Mouse (Mus musculus) embryonic facial prominence, embryonic 13.5 days (tissue): ENCODE measurements around the gene Ccdc85c. TPM values are rescaled to one million over a fixed set of nuclear protein-coding genes. Genes with fewer than 3 reads are reported as not detected.

Source experiments
- ATAC-seq: fragments of 200-750 bp; cut with Nextera tagmentation; 2 replicates; pipeline ENCODE4 v1.8.0; 2017; ENCODE audit warnings: low read depth; ENCODE audit not compliant: insufficient number of reproducible peaks, insufficient read depth, low FRiP score, low TSS enrichment
- H3K27ac ChIP-seq: fragments of 300-500 bp; sonication (generic); 2 replicates; pipeline ENCODE4 v1.5.1; 2015; ENCODE audit warnings: moderate library complexity, mild to moderate bottlenecking, inconsistent platforms
- H3K27me3 ChIP-seq: fragments of 300-500 bp; sonication (generic); 2 replicates; pipeline ENCODE4 v1.6.1; 2015; ENCODE audit warnings: mild to moderate bottlenecking, inconsistent platforms
- H3K36me3 ChIP-seq: fragments of 300-500 bp; sonication (generic); 2 replicates; pipeline ENCODE4 v1.6.1; 2015; ENCODE audit warnings: mild to moderate bottlenecking, inconsistent platforms
- H3K4me1 ChIP-seq: fragments of 300-500 bp; sonication (generic); 2 replicates; pipeline ENCODE4 v1.6.1; 2015; ENCODE audit warnings: inconsistent platforms
- H3K4me2 ChIP-seq: fragments of 300-500 bp; sonication (generic); 2 replicates; pipeline ENCODE4 v1.6.1; 2015; ENCODE audit warnings: moderate library complexity, mild to moderate bottlenecking, inconsistent platforms
- H3K4me3 ChIP-seq: fragments of 300-500 bp; sonication (generic); 2 replicates; pipeline ENCODE4 v1.5.1; 2015; ENCODE audit warnings: mild to moderate bottlenecking, inconsistent platforms
- H3K9ac ChIP-seq: fragments of 300-500 bp; sonication (generic); 2 replicates; pipeline ENCODE4 v1.6.1; 2015; ENCODE audit warnings: mild to moderate bottlenecking, inconsistent platforms
- H3K9me3 ChIP-seq: fragments of 300-500 bp; sonication (generic); 2 replicates; pipeline ENCODE4 v1.6.1; 2016; ENCODE audit warnings: inconsistent platforms
- WGBS: fragments of 180-500 bp; shearing (Covaris S2); methylation state at CpG from one replicate; pipeline ENCODE4 v1.1.7; 2015; ENCODE audit warnings: mixed read lengths; 5-methylcytosine and 5-hydroxymethylcytosine counted together
- polyA plus RNA-seq: library from polyadenylated mRNA; unstranded; fragments of >200 nt; fragmentation: Nextera tagmentation; extraction: Ambion mirVana; gene quantifications from 2 replicates; pipeline ENCODE4 v1.2.1, GENCODE M21; 2015

The Ccdc85c gene
- polyA plus RNA-seq, 1 experiment from 2014 or later = 6.3 TPM

- no peak for ATAC-seq
- H3K27me3 ChIP-seq = no peaks in the 10 kb centered on the region
- H3K36me3 ChIP-seq = no peaks in the 10 kb centered on the region
- no peak overlapping the region for H3K4me2 ChIP-seq
- no peak overlapping the region for H3K4me3 ChIP-seq
- H3K9me3 ChIP-seq = no peaks in the 10 kb centered on the region
- peaks cover 59% of the 10 kb centered on the region for H3K4me1 ChIP-seq
- H3K27ac ChIP-seq = no peak overlapping the region
- H3K9ac ChIP-seq = no peak overlapping the region
- WGBS = 80% methylated on average over 12 of the region's 12 CpGs
These were observed 14.3 kb downstream of the Ccdc85c start for GRCm38 (mm10) chr12:108260950-108261349.

GRCm38 (mm10) chr12:108259322-108260049 lies 15.7 kb downstream of the Ccdc85c start:
- H3K27ac ChIP-seq = no peak overlapping the region; the same call in 1 of the 2 replicates
- H3K27me3 ChIP-seq = no peaks in the 10 kb centered on the region
- no peak overlapping the region for H3K4me3 ChIP-seq
- H3K9ac ChIP-seq = no peak overlapping the region
- no peaks in the 10 kb centered on the region for H3K9me3 ChIP-seq
- ATAC-seq = no peak
- 87% methylated on average over 24 of the region's 24 CpGs for WGBS
- H3K4me2 ChIP-seq = no peak overlapping the region
- H3K4me1 ChIP-seq = peaks cover 52% of the 10 kb centered on the region
- no peaks in the 10 kb centered on the region for H3K36me3 ChIP-seq

GRCm38 (mm10) chr12:108256734-108257133 lies 18.5 kb downstream of the Ccdc85c start:
- Histone ChIP-seq H3K27me3 (no peaks in the 10 kb centered on the region), H3K4me2 (no peak overlapping the region), H3K4me1 (peaks cover 61% of the 10 kb centered on the region), H3K9ac (no peak overlapping the region), H3K4me3 (no peak overlapping the region), H3K9me3 (no peaks in the 10 kb centered on the region), H3K36me3 (no peaks in the 10 kb centered on the region), H3K27ac (no peak overlapping the region)
- ATAC-seq = no peak
- WGBS = 62% methylated on average over 10 of the region's 10 CpGs

- no peak for ATAC-seq
- H3K27ac ChIP-seq = no peak overlapping the region; the same call in 1 of the 2 replicates
- peaks cover 53% of the 10 kb centered on the region for H3K4me1 ChIP-seq
- H3K4me2 ChIP-seq = no peak overlapping the region
- no peaks in the 10 kb centered on the region for H3K36me3 ChIP-seq
- no peaks in the 10 kb centered on the region for H3K9me3 ChIP-seq
- no peaks in the 10 kb centered on the region for H3K27me3 ChIP-seq
- no peak overlapping the region for H3K4me3 ChIP-seq
- 41% methylated on average over 5 of the region's 5 CpGs for WGBS
- H3K9ac ChIP-seq = no peak overlapping the region
These were observed 19.3 kb downstream of the Ccdc85c start for GRCm38 (mm10) chr12:108255960-108256359.

- Histone ChIP-seq H3K4me3 (no peak overlapping the region), H3K4me2 (no peak overlapping the region), H3K9me3 (no peaks in the 10 kb centered on the region), H3K27me3 (no peaks in the 10 kb centered on the region), H3K9ac (no peak overlapping the region), H3K27ac (no peak overlapping the region), H3K4me1 (peaks cover 53% of the 10 kb centered on the region), H3K36me3 (no peaks in the 10 kb centered on the region)
- no peak for ATAC-seq
- 14% methylated on average over 8 of the region's 8 CpGs for WGBS
These were observed 19.7 kb downstream of the Ccdc85c start for GRCm38 (mm10) chr12:108255511-108255919.

GRCm38 (mm10) chr12:108253042-108253441 lies 22.2 kb downstream of the Ccdc85c start:
- Histone ChIP-seq H3K9me3 (no peaks in the 10 kb centered on the region), H3K36me3 (no peaks in the 10 kb centered on the region), H3K4me1 (peaks cover 60% of the 10 kb centered on the region), H3K27me3 (no peaks in the 10 kb centered on the region), H3K9ac (no peak overlapping the region), H3K4me3 (no peak overlapping the region), H3K27ac (no peak overlapping the region), H3K4me2 (no peak overlapping the region)
- no peak for ATAC-seq
- WGBS = 71% methylated on average over 12 of the region's 12 CpGs

- Histone ChIP-seq H3K4me1 (peaks cover 58% of the 10 kb centered on the region), H3K27ac (no peak overlapping the region), H3K4me3 (no peak overlapping the region), H3K27me3 (no peaks in the 10 kb centered on the region), H3K9me3 (no peaks in the 10 kb centered on the region), H3K4me2 (no peak overlapping the region), H3K36me3 (no peaks in the 10 kb centered on the region), H3K9ac (no peak overlapping the region)
- WGBS = 78% methylated on average over 15 of the region's 15 CpGs
- ATAC-seq = no peak
These were observed 23.2 kb downstream of the Ccdc85c start for GRCm38 (mm10) chr12:108251825-108252542.

- H3K27ac ChIP-seq = no peak overlapping the region
- H3K4me1 ChIP-seq = peaks cover 55% of the 10 kb centered on the region
- H3K4me2 ChIP-seq = no peak overlapping the region
- no peak overlapping the region for H3K9ac ChIP-seq
- H3K27me3 ChIP-seq = peaks cover 2% of the 10 kb centered on the region; the same call in 1 of the 2 replicates
- H3K36me3 ChIP-seq = no peaks in the 10 kb centered on the region
- ATAC-seq = no peak
- 83% methylated on average over 31 of the region's 31 CpGs for WGBS
- H3K9me3 ChIP-seq = no peaks in the 10 kb centered on the region
- H3K4me3 ChIP-seq = no peak overlapping the region
These were observed 24.0 kb downstream of the Ccdc85c start for GRCm38 (mm10) chr12:108251034-108251792.

GRCm38 (mm10) chr12:108249522-108249921 lies 25.7 kb downstream of the Ccdc85c start:
- ATAC-seq = no peak
- H3K9me3 ChIP-seq = no peaks in the 10 kb centered on the region
- no peak overlapping the region for H3K4me3 ChIP-seq
- 59% methylated on average over 10 of the region's 10 CpGs for WGBS
- H3K9ac ChIP-seq = no peak overlapping the region
- peaks cover 63% of the 10 kb centered on the region for H3K4me1 ChIP-seq
- H3K36me3 ChIP-seq = no peaks in the 10 kb centered on the region
- H3K27ac ChIP-seq = no peak overlapping the region
- H3K4me2 ChIP-seq = no peak overlapping the region
- peaks cover 3% of the 10 kb centered on the region; the same call in 1 of the 2 replicates for H3K27me3 ChIP-seq

- H3K4me2 ChIP-seq = no peak overlapping the region
- 97% methylated on average over 8 of the region's 8 CpGs for WGBS
- no peak overlapping the region for H3K4me3 ChIP-seq
- H3K27ac ChIP-seq = no peak overlapping the region
- H3K36me3 ChIP-seq = no peaks in the 10 kb centered on the region
- H3K27me3 ChIP-seq = peaks cover 3% of the 10 kb centered on the region; the same call in 1 of the 2 replicates
- H3K9ac ChIP-seq = no peak overlapping the region
- H3K9me3 ChIP-seq = no peaks in the 10 kb centered on the region
- peaks cover 67% of the 10 kb centered on the region for H3K4me1 ChIP-seq
- no peak for ATAC-seq
These were observed 26.2 kb downstream of the Ccdc85c start for GRCm38 (mm10) chr12:108249019-108249418.

GRCm38 (mm10) chr12:108246759-108247500 lies 28.3 kb downstream of the Ccdc85c start:
- ATAC-seq = no peak
- Histone ChIP-seq H3K36me3 (no peaks in the 10 kb centered on the region), H3K4me1 (peaks cover 58% of the 10 kb centered on the region), H3K4me2 (no peak overlapping the region), H3K27ac (no peak overlapping the region), H3K9me3 (no peaks in the 10 kb centered on the region), H3K4me3 (no peak overlapping the region), H3K9ac (no peak overlapping the region), H3K27me3 (peaks cover 6% of the 10 kb centered on the region; the same call in 1 of the 2 replicates)
- 80% methylated on average over 10 of the region's 10 CpGs for WGBS
